Mouse (Mus musculus): Measurements from ENCODE around the gene Uri1.

Uri1 gene

GRCm38 (mm10) chr7:38013946-38014345, 9.4 kb downstream of the Uri1 start:
- DNase-seq (ENCODE audit: low read depth) = no peak

GRCm38 (mm10) chr7:38012811-38013210, 10.5 kb downstream of the Uri1 start:
- no peak for DNase-seq (ENCODE audit: low read depth)

GRCm38 (mm10) chr7:38008359-38008758, 15.0 kb downstream of the Uri1 start:
- no peak for DNase-seq (ENCODE audit: low read depth)

- no peak for DNase-seq (ENCODE audit: low read depth)
These were observed 20.9 kb downstream of the Uri1 start for GRCm38 (mm10) chr7:38002451-38002850.

- DNase-seq (ENCODE audit: low read depth) = no peak
These were observed 23.7 kb downstream of the Uri1 start for GRCm38 (mm10) chr7:37999691-38000090.

- no peak for DNase-seq (ENCODE audit: low read depth)
These were observed 30.5 kb downstream of the Uri1 start for GRCm38 (mm10) chr7:37992861-37993260.

GRCm38 (mm10) chr7:37984866-37985265, 38.5 kb downstream of the Uri1 start:
- no peak for DNase-seq (ENCODE audit: low read depth)

- no peak for DNase-seq (ENCODE audit: low read depth)
These were observed 39.9 kb downstream of the Uri1 start for GRCm38 (mm10) chr7:37983471-37983870.

- DNase-seq (ENCODE audit: low read depth) = no peak
These were observed 43.6 kb downstream of the Uri1 start for GRCm38 (mm10) chr7:37979729-37980128.

GRCm38 (mm10) chr7:37978412-37978811, 44.9 kb downstream of the Uri1 start:
- DNase-seq (ENCODE audit: low read depth) = no peak

GRCm38 (mm10) chr7:37977676-37978075, 45.7 kb downstream of the Uri1 start:
- DNase-seq (ENCODE audit: low read depth) = no peak

- no peak for DNase-seq (ENCODE audit: low read depth)
These were observed 50.3 kb downstream of the Uri1 start for GRCm38 (mm10) chr7:37972999-37973555.

GRCm38 (mm10) chr7:37972571-37972970, 50.8 kb downstream of the Uri1 start:
- DNase-seq (ENCODE audit: low read depth) = no peak

- no peak for DNase-seq (ENCODE audit: low read depth)
These were observed 61.0 kb downstream of the Uri1 start for GRCm38 (mm10) chr7:37962326-37962725.

- DNase-seq (ENCODE audit: low read depth) = no peak
These were observed 62.1 kb downstream of the Uri1 start for GRCm38 (mm10) chr7:37961247-37961646.

- DNase-seq (ENCODE audit: low read depth) = no peak
These were observed 71.5 kb downstream of the Uri1 start for GRCm38 (mm10) chr7:37951841-37952240.

- DNase-seq (ENCODE audit: low read depth) = no peak
These were observed 86.9 kb downstream of the Uri1 start for GRCm38 (mm10) chr7:37936459-37936858.

- no peak for DNase-seq (ENCODE audit: low read depth)
These were observed 87.6 kb downstream of the Uri1 start for GRCm38 (mm10) chr7:37935786-37936185.

GRCm38 (mm10) chr7:37934770-37935182, 88.6 kb downstream of the Uri1 start:
- DNase-seq (ENCODE audit: low read depth) = no peak

- no peak for DNase-seq (ENCODE audit: low read depth)
These were observed 89.5 kb downstream of the Uri1 start for GRCm38 (mm10) chr7:37933754-37934308.

- no peak for DNase-seq (ENCODE audit: low read depth)
These were observed 91.7 kb downstream of the Uri1 start for GRCm38 (mm10) chr7:37931631-37932030.

GRCm38 (mm10) chr7:37929738-37930137, 93.6 kb downstream of the Uri1 start:
- no peak for DNase-seq (ENCODE audit: low read depth)

- DNase-seq (ENCODE audit: low read depth) = no peak
These were observed 100.4 kb downstream of the Uri1 start for GRCm38 (mm10) chr7:37922999-37923398.

All from c-Kit-positive CD71-negative TER-119-negative erythroid progenitor cells, embryonic 14.5 days (primary cell).